Mouse (Mus musculus) limb, embryonic 14.5 days (tissue): ENCODE data around the gene Gm19345. TPM values are rescaled to one million over a fixed set of nuclear protein-coding genes. Genes with fewer than 3 reads are reported as not detected.

Experiments
- ATAC-seq: fragments of 200-750 bp; cut with Nextera tagmentation; 2 replicates; pipeline ENCODE4 v1.8.0; 2017; ENCODE audit warnings: low read depth, moderate number of reproducible peaks, moderate TSS enrichment; ENCODE audit not compliant: low FRiP score
- DNase-seq: peaks from one replicate; pipeline ENCODE4 v3.0.0-alpha.2; 2015; ENCODE audit warnings: low spot score
- H3K27ac ChIP-seq: fragments of 300-500 bp; sonication (generic); replicated peaks from 2 replicates; pipeline ENCODE4 v1.5.1; 2014; ENCODE audit warnings: low read depth, mild to moderate bottlenecking, low read length, moderate library complexity, mixed read lengths
- H3K27me3 ChIP-seq: fragments of 300-500 bp; sonication (generic); 2 replicates; pipeline ENCODE4 v1.6.1; 2014; ENCODE audit warnings: low read length, mixed read lengths; ENCODE audit not compliant: control insufficient read depth, insufficient read depth
- H3K36me3 ChIP-seq: fragments of 300-500 bp; sonication (generic); 2 replicates; pipeline ENCODE4 v1.6.1; 2014; ENCODE audit warnings: mild to moderate bottlenecking, low read length, moderate library complexity, mixed read lengths; ENCODE audit not compliant: control insufficient read depth, insufficient read depth
- H3K4me1 ChIP-seq: fragments of 300-500 bp; sonication (generic); 2 replicates; pipeline ENCODE4 v1.6.1; 2014; ENCODE audit warnings: antibody characterized with exemption, low read length, mixed read lengths; ENCODE audit not compliant: control insufficient read depth, insufficient read depth
- H3K4me2 ChIP-seq: fragments of 300-500 bp; sonication (generic); replicated peaks from 2 replicates; pipeline ENCODE4 v1.6.1; 2014; ENCODE audit warnings: low read depth, mild to moderate bottlenecking, low read length, moderate library complexity; ENCODE audit not compliant: severe bottlenecking
- H3K4me3 ChIP-seq: fragments of 300-500 bp; sonication (generic); replicated peaks from 2 replicates; pipeline ENCODE4 v1.5.1; 2014; ENCODE audit warnings: low read length
- H3K9ac ChIP-seq: fragments of 300-500 bp; sonication (generic); 2 replicates; pipeline ENCODE4 v1.6.1; 2014; ENCODE audit warnings: mild to moderate bottlenecking, low read depth, low read length, moderate library complexity; ENCODE audit not compliant: severe bottlenecking
- H3K9me3 ChIP-seq: fragments of 300-500 bp; sonication (generic); 2 replicates; pipeline ENCODE4 v1.6.1; 2016; ENCODE audit warnings: low read length; ENCODE audit not compliant: control insufficient read depth
- POLR2A ChIP-seq: fragments of 200-500 bp; IDR thresholded peaks from 2 replicates; pipeline ENCODE4 v1.8.0; 2012; ENCODE audit warnings: inconsistent platforms, mild to moderate bottlenecking, moderate library complexity, borderline replicate concordance; ENCODE audit not compliant: insufficient read depth, insufficient read length; ENCODE audit errors: extremely low read depth
- WGBS: fragments of 180-500 bp; shearing (Covaris S2); extraction: QIAGEN DNeasy Blood & Tissue Kit; methylation state at CpG from one replicate; pipeline ENCODE4 v1.1.7; 2014; 5-methylcytosine and 5-hydroxymethylcytosine counted together
- polyA plus RNA-seq, 2 experiments: library from polyadenylated mRNA; depleted of rRNA in 1 of 2; stranded (reverse) in 1 of 2; unstranded in 1 of 2; fragments of >200 nt; fragmentation: Nextera tagmentation in 1 of 2; extraction: Ambion mirVana in 1 of 2; gene quantifications; 2 replicates each; pipeline versions ENCODE4 v1.2.1 to v1.2.3; 2012 to 2014

The Gm19345 gene
- polyA plus RNA-seq, 2 experiments, result 0.13 TPM; not detected in 1

DNA sequence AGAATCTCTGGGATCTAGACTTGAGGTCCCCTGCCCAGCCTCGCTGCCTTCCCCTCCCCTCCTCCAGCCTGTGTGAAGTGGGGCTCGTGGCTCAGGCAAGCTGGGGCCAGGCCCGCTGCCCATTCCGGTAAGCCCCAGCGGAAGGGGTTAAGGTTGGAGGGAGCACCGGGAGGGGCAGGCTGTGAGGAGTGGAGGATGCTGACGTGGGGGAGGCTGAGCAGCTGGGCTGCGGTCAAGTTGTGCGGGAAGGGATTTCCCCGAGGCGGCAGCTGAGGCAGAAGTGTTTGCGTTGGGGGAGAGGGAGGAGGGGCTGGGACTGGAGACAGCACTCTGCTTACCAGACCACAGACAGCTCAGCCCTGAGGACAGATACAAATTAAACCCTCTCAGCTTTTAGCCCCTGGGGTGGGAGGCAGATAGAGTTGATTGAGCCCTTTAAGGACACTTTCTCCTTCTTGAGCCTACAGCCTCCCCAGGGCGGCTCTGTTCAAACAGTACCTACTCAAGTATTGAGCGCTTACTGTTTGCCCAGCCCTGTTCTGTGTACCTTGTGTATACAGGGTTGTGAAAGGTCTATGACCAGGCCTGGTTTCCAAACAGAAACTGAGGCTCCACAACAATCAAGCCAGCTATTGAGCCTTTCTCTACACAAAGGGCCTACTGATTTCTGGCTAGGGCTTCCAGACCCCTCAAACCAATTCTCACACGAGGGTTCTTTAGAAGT, 34.3 kb upstream of the Gm19345 start:
- ATAC-seq, result peak; percentile 71
- 8% methylated on average over 15 of the region's 15 CpGs for WGBS
- Histone ChIP-seq H3K9ac (peak overlapping the region; percentile 28), H3K27me3 (peaks cover 15% of the 10 kb centered on the region), H3K4me3 (peak overlapping the region; percentile 39), H3K4me2 (peak overlapping the region; percentile 69), H3K27ac (0 out of 2 replicates have a peak overlapping the region, but pooled peaks have one; percentile 4), H3K4me1 (peaks cover 17% of the 10 kb centered on the region), H3K9me3 (0 out of 2 replicates have a peak, but pooled peaks cover 5% of the 10 kb centered on the region), H3K36me3 (no peaks in the 10 kb centered on the region)
- no peak for TF ChIP-seq POLR2A
- peak; percentile 71 for DNase-seq

DNA sequence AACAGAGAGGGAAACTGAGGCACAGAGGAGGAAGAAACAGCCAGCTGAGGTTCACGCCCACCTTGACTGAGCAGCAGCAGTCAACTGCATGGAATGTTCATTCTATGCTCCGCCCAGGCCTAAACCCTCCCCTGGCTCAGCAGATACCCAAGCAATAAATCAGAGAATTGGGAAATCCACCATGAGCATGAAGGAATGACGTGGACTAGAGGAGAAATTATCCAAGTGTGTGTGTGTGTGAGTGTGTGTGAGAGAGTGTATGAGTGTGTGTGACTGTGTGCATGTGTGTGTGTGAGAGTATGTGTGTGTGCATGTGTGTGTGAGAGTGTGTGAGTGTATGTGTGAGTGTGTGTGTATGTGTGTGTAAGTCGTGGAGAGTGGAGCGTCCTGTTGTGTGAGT, 33.4 kb upstream of the Gm19345 start:
- Histone ChIP-seq H3K9ac (no peak overlapping the region), H3K9me3 (0 out of 2 replicates have a peak, but pooled peaks cover 5% of the 10 kb centered on the region), H3K4me3 (no peak overlapping the region), H3K4me1 (peaks cover 25% of the 10 kb centered on the region), H3K36me3 (no peaks in the 10 kb centered on the region), H3K27me3 (peaks cover 24% of the 10 kb centered on the region), H3K4me2 (no peak overlapping the region), H3K27ac (no peak overlapping the region)
- 75% methylated on average over 5 of the region's 5 CpGs for WGBS
- ATAC-seq, result no peak
- TF ChIP-seq POLR2A, result no peak
- no peak for DNase-seq

DNA sequence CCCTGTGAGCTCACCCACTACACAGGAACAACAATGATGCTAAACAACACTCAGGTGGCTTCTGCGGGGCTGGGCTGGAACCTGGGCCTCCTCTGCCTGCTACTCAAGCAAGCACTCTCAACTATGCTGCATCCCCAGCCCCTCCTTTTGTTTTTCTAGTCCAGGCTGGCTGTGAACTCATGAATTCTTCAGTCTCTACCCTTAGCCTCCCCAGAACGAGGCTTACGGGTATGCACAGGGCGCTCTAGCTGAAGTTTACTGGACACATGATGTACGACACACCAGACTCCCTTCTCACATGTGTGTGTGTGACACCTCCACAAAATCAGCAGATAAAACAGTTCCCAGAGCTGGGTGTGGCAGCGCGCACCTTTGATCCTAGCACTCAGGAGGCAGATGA, 32.9 kb upstream of the Gm19345 start:
- no peak for ATAC-seq
- no peak for DNase-seq
- Histone ChIP-seq H3K9ac (no peak overlapping the region), H3K27me3 (peaks cover 27% of the 10 kb centered on the region), H3K4me2 (no peak overlapping the region), H3K36me3 (no peaks in the 10 kb centered on the region), H3K9me3 (0 out of 2 replicates have a peak, but pooled peaks cover 5% of the 10 kb centered on the region), H3K4me1 (peaks cover 29% of the 10 kb centered on the region), H3K4me3 (no peak overlapping the region), H3K27ac (no peak overlapping the region)
- no peak for TF ChIP-seq POLR2A
- WGBS, result 84% methylated on average over 7 of the region's 7 CpGs

DNA sequence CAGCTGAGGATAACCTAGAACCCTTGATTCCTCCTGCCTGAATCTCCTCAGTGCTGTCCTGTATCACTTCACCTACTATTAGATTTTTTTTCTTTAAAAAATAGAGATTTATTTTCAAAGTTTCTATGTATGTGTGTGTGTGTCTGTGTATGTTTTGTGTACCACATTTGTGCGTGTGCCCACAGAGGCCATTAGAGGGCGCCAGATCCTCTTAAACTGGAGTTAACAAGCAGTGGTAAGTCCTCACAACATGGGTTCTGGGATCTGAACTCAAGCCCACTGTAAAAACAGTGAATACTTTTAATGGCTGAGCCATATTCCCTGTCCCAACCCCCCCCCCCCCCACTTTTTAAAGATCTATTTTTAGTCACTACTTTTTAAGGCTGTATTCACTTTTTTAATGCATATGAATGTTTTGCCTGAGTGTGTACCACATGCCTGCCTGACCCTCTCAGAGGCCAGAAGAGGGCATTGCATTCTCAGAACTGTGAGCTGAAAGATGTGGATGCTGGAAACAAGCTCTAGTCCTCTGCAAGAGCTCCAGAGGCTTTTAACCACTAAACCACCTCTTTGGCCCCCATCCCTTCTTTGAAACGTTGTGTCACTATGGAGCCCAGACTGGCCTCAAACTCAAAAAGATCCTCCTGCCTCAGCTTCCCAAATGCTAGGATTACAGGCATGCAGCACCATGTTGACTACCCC, 31.3 kb upstream of the Gm19345 start:
- Histone ChIP-seq H3K27me3 (peaks cover 27% of the 10 kb centered on the region), H3K36me3 (no peaks in the 10 kb centered on the region), H3K27ac (no peak overlapping the region), H3K4me1 (peaks cover 39% of the 10 kb centered on the region), H3K4me2 (no peak overlapping the region), H3K9me3 (0 out of 2 replicates have a peak, but pooled peaks cover 5% of the 10 kb centered on the region), H3K4me3 (no peak overlapping the region), H3K9ac (no peak overlapping the region)
- DNase-seq (no peak), ATAC-seq (no peak)
- TF ChIP-seq POLR2A, result no peak
- 72% methylated on average over 3 of the region's 3 CpGs for WGBS

DNA sequence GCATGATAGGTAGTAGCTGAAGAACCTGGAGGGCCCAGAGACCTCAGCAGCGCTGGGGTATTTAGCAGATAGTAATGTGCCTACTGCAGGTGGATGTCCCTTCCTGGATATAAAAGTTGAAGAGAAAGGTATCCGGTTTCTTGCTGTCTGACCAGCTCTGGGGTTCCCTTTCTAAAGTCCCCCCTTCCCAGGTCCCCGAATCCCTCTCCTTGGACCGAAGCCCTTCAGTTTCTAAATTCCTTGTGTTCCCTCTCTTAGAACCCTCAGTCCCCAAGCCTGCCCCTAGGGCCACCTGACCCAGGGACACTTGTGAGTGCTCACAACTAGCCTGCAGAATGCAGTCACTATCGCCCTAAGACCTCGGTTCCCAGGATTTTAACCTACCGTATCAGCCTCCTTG, 30.2 kb upstream of the Gm19345 start:
- 54% methylated on average over 7 of the region's 7 CpGs for WGBS
- Histone ChIP-seq H3K9ac (no peak overlapping the region), H3K36me3 (no peaks in the 10 kb centered on the region), H3K27ac (no peak overlapping the region), H3K9me3 (0 out of 2 replicates have a peak, but pooled peaks cover 5% of the 10 kb centered on the region), H3K4me3 (no peak overlapping the region; the same call in 1 of the 2 replicates), H3K4me2 (peak overlapping the region; percentile 63; the same call in 1 of the 2 replicates), H3K27me3 (peaks cover 27% of the 10 kb centered on the region), H3K4me1 (peaks cover 30% of the 10 kb centered on the region)
- ATAC-seq (no peak), DNase-seq (no peak)
- no peak for TF ChIP-seq POLR2A
